Mouse (Mus musculus): ENCODE results near the gene Derl3.

Gene Derl3

GRCm38 (mm10) chr10:75944066-75944772 is 51.0 kb downstream of the Derl3 start:
- no peak for DNase-seq

- no peak for DNase-seq
Measured at GRCm38 (mm10) chr10:75945213-75945612, 52.0 kb downstream of the Derl3 start.
